Mouse (Mus musculus) limb, embryonic 15.5 days (tissue): ENCODE measurements around the gene Smu1. TPM values are rescaled to one million over a fixed set of nuclear protein-coding genes. Genes with fewer than 3 reads are reported as not detected.

Source experiments
- ATAC-seq: fragments of 200-750 bp; cut with Nextera tagmentation; 2 replicates; pipeline ENCODE4 v1.8.0; 2017; ENCODE audit warnings: low read depth, moderate TSS enrichment; ENCODE audit not compliant: insufficient number of reproducible peaks, low FRiP score, low TSS enrichment
- H3K27ac ChIP-seq: fragments of 300-500 bp; sonication (generic); 2 replicates; pipeline ENCODE4 v1.5.1; 2015; ENCODE audit warnings: moderate library complexity, mild to moderate bottlenecking, inconsistent platforms
- H3K27me3 ChIP-seq: fragments of 300-500 bp; sonication (generic); 2 replicates; pipeline ENCODE4 v1.6.1; 2015; ENCODE audit warnings: inconsistent platforms
- H3K36me3 ChIP-seq: fragments of 300-500 bp; sonication (generic); 2 replicates; pipeline ENCODE4 v1.6.1; 2015; ENCODE audit warnings: inconsistent platforms
- H3K4me1 ChIP-seq: fragments of 300-500 bp; sonication (generic); 2 replicates; pipeline ENCODE4 v1.6.1; 2015; ENCODE audit warnings: inconsistent platforms
- H3K4me2 ChIP-seq: fragments of 300-500 bp; sonication (generic); 2 replicates; pipeline ENCODE4 v1.6.1; 2015; ENCODE audit warnings: mild to moderate bottlenecking, inconsistent platforms
- H3K4me3 ChIP-seq: fragments of 300-500 bp; sonication (generic); 2 replicates; pipeline ENCODE4 v1.5.1; 2015; ENCODE audit warnings: mild to moderate bottlenecking, inconsistent platforms
- H3K9ac ChIP-seq: fragments of 300-500 bp; sonication (generic); 2 replicates; pipeline ENCODE4 v1.6.1; 2015; ENCODE audit warnings: inconsistent platforms
- H3K9me3 ChIP-seq: fragments of 300-500 bp; sonication (generic); 2 replicates; pipeline ENCODE4 v1.6.1; 2016; ENCODE audit warnings: inconsistent platforms
- WGBS: fragments of 180-500 bp; shearing (Covaris S2); methylation state at CpG from one replicate; pipeline ENCODE4 v1.1.7; 2015; 5-methylcytosine and 5-hydroxymethylcytosine counted together
- polyA plus RNA-seq: library from polyadenylated mRNA; unstranded; fragments of >200 nt; fragmentation: Nextera tagmentation; extraction: Ambion mirVana; gene quantifications from 2 replicates; pipeline ENCODE4 v1.2.1, GENCODE M21; 2015

Gene Smu1
- polyA plus RNA-seq, 1 experiment from 2014 or later, result 134 TPM

DNA sequence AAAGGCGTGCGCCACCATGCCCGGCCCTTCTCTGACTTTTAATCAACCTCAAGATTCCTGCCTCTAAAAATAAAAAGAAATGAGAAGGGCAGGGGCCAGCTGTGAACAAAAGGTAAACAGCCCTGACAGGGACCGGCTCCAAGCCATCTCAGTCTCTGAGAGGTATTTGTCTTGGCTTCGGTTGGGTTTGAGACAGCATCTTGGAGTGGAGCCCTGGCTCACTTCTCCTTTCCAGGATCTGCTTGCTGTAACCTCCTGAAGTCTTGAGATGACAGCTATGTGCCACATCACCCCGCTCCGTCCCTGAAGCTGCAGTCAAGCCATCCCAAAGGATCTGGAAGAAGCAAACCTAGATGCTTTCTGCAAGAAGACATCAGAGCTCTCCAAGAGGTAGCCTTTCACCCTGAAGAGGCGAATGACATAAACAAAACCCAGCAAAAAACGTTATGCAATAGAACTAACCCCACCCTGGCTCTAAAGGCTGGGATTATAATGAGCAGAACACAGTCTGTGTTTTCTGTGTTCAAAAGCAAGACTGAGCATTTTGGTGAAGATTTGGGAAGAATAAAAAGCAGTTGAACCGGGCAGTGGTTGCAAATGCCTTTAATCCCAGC lies 26.9 kb upstream of the Smu1 start:
- H3K4me1 ChIP-seq, result peaks cover 5% of the 10 kb centered on the region; the same call in 1 of the 2 replicates
- no peak overlapping the region for H3K9ac ChIP-seq
- ATAC-seq, result no peak
- no peak overlapping the region for H3K27ac ChIP-seq
- H3K9me3 ChIP-seq, result no peaks in the 10 kb centered on the region
- H3K27me3 ChIP-seq, result no peaks in the 10 kb centered on the region
- H3K4me3 ChIP-seq, result no peak overlapping the region
- no peaks in the 10 kb centered on the region for H3K36me3 ChIP-seq
- no peak overlapping the region for H3K4me2 ChIP-seq
- 72% methylated on average over 10 of the region's 10 CpGs for WGBS

DNA sequence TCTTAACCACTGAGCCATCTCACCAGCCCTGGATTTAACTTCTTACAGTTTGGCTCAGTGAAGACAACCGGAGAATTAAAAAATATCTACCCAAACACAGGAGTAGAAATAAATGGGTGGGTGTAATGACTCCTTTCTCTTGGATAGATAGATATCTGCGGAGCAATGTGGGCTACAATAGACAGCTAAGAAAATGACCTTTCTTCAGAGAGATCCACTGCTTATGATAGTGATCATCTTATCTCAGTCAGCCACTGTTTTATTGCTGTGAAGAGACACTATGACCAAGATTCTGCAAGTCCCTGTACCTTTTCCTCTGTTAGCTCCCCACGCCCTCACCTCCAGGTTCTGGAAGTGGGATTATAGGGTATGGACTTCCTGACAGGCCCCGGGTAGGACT lies 25.3 kb upstream of the Smu1 start:
- Histone ChIP-seq H3K27me3 (no peaks in the 10 kb centered on the region), H3K4me1 (peaks cover 5% of the 10 kb centered on the region; the same call in 1 of the 2 replicates), H3K4me3 (no peak overlapping the region), H3K27ac (no peak overlapping the region), H3K36me3 (no peaks in the 10 kb centered on the region), H3K9ac (no peak overlapping the region), H3K9me3 (no peaks in the 10 kb centered on the region), H3K4me2 (no peak overlapping the region)
- WGBS, result 94% methylated on average over 4 of the region's 4 CpGs
- no peak for ATAC-seq

DNA sequence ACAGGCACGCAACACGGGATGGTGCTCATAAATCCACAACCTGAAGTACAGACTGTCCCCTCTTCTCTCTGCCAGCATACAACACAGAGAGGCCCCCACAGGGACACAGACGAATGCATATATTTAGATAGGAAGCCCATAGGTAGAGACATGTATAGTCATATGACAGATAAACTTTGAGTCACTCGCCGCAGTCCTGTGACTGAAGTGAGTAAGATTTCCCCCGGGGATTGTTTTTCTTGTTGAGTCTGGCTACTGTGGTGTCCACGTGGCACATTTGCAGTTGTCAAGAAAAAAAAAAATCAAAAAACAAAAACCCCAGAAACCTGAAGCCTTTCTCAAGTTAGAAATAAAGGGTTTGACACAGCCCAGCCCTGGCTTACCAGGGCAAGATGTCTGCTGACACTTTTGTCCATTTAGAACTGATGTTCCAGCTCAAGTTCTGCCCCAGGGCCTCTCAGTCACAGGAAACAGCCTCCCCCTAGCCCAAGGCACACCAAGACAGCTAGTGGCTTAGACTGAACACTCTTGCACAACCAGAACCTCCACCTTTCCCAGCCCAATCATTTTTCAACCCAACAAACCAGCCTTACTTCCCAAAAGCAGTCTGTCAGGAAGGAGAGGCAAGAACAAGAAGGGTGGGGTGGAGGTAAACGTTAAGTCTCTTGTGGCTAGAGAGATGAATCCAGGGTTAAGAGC lies 24.2 kb upstream of the Smu1 start:
- Histone ChIP-seq H3K4me1 (peaks cover 5% of the 10 kb centered on the region; the same call in 1 of the 2 replicates), H3K9ac (no peak overlapping the region), H3K27me3 (no peaks in the 10 kb centered on the region), H3K27ac (peak overlapping the region; percentile 44; the same call in 1 of the 2 replicates), H3K9me3 (no peaks in the 10 kb centered on the region), H3K4me3 (no peak overlapping the region), H3K4me2 (0 out of 2 replicates have a peak overlapping the region, but pooled peaks have one; percentile 3), H3K36me3 (no peaks in the 10 kb centered on the region)
- WGBS, result 34% methylated on average over 8 of the region's 8 CpGs
- ATAC-seq, result no peak

DNA sequence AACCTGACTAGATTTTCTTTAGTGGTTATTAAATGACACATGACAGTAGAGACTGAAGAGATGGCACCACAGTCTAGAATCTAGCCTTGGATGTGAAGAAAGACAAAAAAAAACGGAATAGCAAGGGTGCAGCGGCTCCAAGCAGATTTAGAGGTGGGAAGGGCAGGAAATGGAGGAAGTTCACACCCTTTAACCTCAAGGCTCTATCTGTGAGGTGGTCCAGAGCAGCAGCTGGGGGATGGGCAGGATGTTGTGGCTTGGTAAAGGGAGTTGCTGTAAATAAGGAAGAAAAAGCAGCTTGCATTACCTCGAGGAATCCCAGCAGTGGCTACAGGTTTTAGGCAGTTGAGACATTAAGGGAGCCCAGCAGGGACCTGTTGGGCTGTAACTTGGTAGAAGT lies 23.4 kb upstream of the Smu1 start:
- Histone ChIP-seq H3K9me3 (no peaks in the 10 kb centered on the region), H3K27me3 (no peaks in the 10 kb centered on the region), H3K4me3 (no peak overlapping the region), H3K4me1 (peaks cover 7% of the 10 kb centered on the region; the same call in 1 of the 2 replicates), H3K36me3 (no peaks in the 10 kb centered on the region), H3K9ac (no peak overlapping the region), H3K27ac (no peak overlapping the region), H3K4me2 (0 out of 2 replicates have a peak overlapping the region, but pooled peaks have one; percentile 3)
- ATAC-seq, result no peak
- WGBS, result 11% methylated on average over 3 of the region's 3 CpGs

DNA sequence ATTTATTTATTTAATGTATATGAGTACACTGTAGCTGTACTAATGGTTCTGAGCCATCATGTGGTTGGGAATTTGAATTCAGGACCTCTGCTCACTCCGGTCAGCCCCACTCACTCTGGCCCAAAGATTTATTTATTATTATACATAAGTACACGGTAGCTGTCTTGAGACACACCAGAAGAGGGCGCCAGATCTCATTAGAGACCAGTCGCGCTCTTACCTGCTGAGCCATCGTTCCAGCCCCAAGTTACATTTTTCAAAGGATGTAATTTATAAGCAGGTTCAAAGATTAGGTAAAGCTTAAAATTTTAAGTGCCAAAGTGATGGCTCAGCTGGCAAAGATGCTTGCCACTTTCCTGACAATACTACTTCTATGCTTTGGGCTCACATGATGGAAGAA lies 20.9 kb upstream of the Smu1 start:
- Histone ChIP-seq H3K36me3 (no peaks in the 10 kb centered on the region), H3K27me3 (no peaks in the 10 kb centered on the region), H3K27ac (no peak overlapping the region), H3K4me3 (no peak overlapping the region), H3K4me1 (peaks cover 23% of the 10 kb centered on the region), H3K4me2 (no peak overlapping the region), H3K9ac (no peak overlapping the region), H3K9me3 (no peaks in the 10 kb centered on the region)
- 84% methylated on average over 6 of the region's 6 CpGs for WGBS
- ATAC-seq, result no peak

DNA sequence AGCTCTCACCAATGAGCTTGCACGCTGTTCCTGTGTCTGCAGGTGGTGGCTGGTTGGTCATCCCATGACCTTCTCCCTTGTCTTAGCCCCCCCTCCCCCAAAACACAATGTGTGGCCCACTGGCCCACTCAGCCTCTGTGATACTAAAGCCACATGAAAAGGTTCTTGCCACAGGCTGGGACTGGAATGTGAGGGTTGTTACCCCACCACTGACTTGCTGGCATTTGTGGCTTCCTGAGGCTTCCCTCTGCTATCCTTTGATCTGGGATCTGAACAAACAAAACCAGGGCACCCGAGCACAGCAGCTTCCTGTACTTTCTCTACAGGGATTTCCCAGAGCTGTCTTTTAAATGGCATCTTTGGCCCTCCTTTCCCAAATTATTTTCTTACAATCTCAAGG lies 19.4 kb upstream of the Smu1 start:
- 31% methylated on average over 2 of the region's 2 CpGs for WGBS
- no peaks in the 10 kb centered on the region for H3K36me3 ChIP-seq
- no peak overlapping the region for H3K4me3 ChIP-seq
- H3K27ac ChIP-seq, result no peak overlapping the region
- H3K27me3 ChIP-seq, result no peaks in the 10 kb centered on the region
- H3K9me3 ChIP-seq, result no peaks in the 10 kb centered on the region
- no peak for ATAC-seq
- no peak overlapping the region for H3K9ac ChIP-seq
- no peak overlapping the region for H3K4me2 ChIP-seq
- H3K4me1 ChIP-seq, result peaks cover 28% of the 10 kb centered on the region

DNA sequence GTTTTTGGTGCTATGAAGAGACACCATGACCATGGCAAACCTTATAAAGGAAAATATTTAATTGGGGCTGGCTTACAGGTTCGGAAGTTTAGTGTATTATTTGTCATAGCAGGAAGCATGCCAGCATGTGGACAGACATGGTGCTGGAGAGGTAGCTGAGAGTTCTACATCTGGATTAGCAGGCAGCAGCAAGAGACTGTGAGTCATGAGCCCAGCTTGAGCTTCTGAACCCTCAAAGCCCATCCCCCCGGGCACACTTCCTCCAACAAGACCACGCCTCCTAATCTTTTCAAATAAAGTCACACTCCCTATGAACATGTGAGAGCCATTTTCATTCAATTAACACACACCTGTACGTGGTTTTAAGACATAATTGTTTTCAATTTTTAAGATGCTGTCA lies 18.7 kb upstream of the Smu1 start:
- 49% methylated on average over 4 of the region's 4 CpGs for WGBS
- H3K27me3 ChIP-seq, result no peaks in the 10 kb centered on the region

DNA sequence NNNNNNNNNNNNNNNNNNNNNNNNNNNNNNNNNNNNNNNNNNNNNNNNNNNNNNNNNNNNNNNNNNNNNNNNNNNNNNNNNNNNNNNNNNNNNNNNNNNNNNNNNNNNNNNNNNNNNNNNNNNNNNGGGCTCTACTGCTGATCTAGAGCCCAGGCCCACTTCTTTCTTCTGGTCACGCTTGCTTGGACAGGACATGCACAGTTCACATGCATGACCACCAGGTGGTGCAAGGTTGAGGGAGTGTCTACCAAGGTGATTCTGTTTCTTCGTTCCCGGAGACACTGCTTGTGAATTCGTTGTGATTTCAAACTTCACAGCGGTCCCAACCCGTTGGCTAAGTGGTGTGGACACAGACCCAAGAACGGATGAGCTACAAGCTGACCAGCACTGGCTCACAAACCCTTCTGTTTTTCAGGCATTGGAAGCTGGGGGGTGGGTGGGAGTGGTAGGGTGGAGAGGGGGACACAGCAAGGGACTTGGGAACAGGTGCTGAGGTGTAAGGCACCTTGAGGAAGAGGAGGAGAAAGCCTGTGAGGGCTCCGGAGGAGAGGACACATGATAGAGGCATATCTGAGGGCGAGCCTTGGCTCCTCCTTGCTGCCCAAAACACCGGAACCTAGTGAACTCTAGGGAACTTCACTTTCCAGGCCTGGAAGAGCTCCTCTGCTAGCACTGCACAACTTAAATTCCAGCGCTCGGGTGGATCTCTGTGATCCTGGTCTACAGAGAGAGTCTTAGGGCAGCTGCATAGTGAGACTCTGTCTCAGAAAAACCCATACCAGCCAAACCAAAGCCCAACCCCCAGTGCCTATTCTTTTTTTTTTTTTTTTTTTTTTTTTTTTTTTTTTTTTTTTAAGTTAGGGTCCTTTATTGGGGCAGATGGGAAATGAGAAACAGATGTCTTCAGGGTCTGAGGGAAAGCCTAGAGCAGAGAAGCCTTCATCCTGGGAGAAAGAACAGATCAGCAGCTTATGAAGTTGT lies 16.8 kb upstream of the Smu1 start:
- no peaks in the 10 kb centered on the region for H3K36me3 ChIP-seq
- 10% methylated on average over 12 of the region's 12 CpGs for WGBS
- H3K27me3 ChIP-seq, result no peaks in the 10 kb centered on the region
- peak overlapping the region; percentile 47 for H3K4me2 ChIP-seq
- peaks cover 23% of the 10 kb centered on the region for H3K4me1 ChIP-seq
- H3K4me3 ChIP-seq, result peak overlapping the region; percentile 20; the same call in 1 of the 2 replicates
- H3K27ac ChIP-seq, result peak overlapping the region; percentile 77
- ATAC-seq, result no peak
- no peak overlapping the region for H3K9ac ChIP-seq
- no peaks in the 10 kb centered on the region for H3K9me3 ChIP-seq

More for the DNA sequence above, 18.7 kb upstream of the Smu1 start:
- Histone ChIP-seq H3K27ac (no peak overlapping the region), H3K4me1 (peaks cover 28% of the 10 kb centered on the region), H3K4me3 (no peak overlapping the region), H3K9me3 (no peaks in the 10 kb centered on the region), H3K4me2 (no peak overlapping the region), H3K9ac (no peak overlapping the region), H3K36me3 (no peaks in the 10 kb centered on the region)
- ATAC-seq, result no peak

DNA sequence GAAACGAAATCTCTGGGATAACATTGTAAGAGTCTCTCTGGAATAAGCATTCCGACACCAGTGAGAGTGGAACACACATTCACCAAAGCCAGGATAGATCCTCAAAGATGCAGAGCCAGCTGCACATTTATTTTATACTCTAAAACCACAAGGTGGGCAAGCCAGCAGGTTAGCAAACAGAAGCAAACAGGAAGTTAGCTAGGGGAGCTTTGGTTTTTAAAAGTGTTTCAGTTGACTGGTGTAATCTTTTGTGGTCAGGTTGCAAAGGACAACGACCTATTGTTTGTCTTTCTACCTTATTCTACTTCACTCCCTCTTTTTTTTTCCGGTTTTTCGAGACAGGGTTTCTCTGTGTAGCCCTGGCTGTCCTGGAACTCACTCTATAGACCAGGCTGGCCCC lies 2.2 kb upstream of the Smu1 start:
- H3K4me3 ChIP-seq, result no peak overlapping the region
- no peaks in the 10 kb centered on the region for H3K4me1 ChIP-seq
- H3K27ac ChIP-seq, result no peak overlapping the region
- H3K27me3 ChIP-seq, result no peaks in the 10 kb centered on the region; the same call in 1 of the 2 replicates
- ATAC-seq, result no peak
- H3K36me3 ChIP-seq, result peaks cover 8% of the 10 kb centered on the region; the same call in 1 of the 2 replicates
- 56% methylated on average over 5 of the region's 5 CpGs for whole genome bisulfite sequencing
- no peak overlapping the region for H3K9ac ChIP-seq
- no peaks in the 10 kb centered on the region for H3K9me3 ChIP-seq
- H3K4me2 ChIP-seq, result no peak overlapping the region

DNA sequence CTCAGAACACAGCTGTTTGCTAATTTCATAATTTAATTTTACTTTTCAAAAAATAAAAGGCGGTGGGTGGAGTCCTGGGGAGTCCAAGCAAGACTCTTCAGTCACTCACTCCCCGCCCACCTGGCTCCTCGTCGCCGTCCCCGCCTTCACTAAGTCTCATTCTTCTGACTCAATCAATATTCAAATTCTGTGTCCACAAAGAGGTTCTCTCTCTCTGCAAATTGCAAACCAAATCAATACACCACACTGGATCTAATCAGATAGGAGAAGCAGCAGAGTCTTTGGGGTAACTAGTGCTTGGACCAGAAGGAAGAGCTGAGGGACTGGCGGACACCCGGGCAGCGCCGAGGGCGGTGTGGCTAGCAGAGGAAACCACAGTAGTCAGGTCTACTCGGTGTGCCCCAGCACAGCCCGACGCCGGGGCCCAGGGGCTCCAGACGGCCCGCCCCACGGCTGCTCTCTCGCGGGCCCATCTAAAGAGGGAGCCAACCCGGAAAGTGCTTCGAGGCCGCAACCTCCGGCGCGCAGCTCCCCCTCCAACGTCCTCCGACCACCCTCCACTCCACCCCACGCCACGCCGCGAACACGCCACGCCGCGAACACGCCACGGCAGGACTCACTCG lies 455 bp downstream of the Smu1 start:
- Histone ChIP-seq H3K9me3 (no peaks in the 10 kb centered on the region), H3K27me3 (no peaks in the 10 kb centered on the region), H3K4me3 (peak overlapping the region; percentile 96), H3K9ac (peak overlapping the region; percentile 87), H3K36me3 (peaks cover 33% of the 10 kb centered on the region), H3K4me2 (peak overlapping the region; percentile 67), H3K4me1 (no peaks in the 10 kb centered on the region), H3K27ac (peak overlapping the region; percentile 79)
- peak; percentile 76 for ATAC-seq
- WGBS, result under 1% methylated on average over 38 of the region's 39 CpGs

DNA sequence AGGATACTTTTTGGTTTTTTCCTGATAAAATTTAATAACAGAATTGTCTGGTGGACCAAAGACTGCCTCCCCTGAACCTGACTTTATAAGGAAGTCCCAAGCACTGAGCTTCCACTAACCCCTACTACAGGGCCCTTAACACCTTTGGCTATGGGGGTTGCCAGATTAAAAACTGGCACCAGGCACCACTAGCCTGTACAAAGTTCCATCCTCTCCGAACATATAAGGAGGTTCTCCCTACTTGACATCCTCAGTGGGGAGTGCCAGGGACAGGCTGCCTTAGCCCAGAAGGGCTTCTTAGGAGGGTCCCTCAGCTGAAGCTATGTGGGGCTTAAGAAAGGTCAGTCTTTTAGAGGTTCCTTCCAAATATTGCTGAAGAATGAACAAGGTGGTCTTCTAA lies 22.4 kb downstream of the Smu1 start:
- ATAC-seq, result no peak
- no peak overlapping the region for H3K27ac ChIP-seq
- no peak overlapping the region for H3K4me3 ChIP-seq
- no peaks in the 10 kb centered on the region for H3K4me1 ChIP-seq
- no peaks in the 10 kb centered on the region for H3K9me3 ChIP-seq
- no peak overlapping the region for H3K9ac ChIP-seq
- no peak overlapping the region for H3K4me2 ChIP-seq
- no peaks in the 10 kb centered on the region for H3K27me3 ChIP-seq
- WGBS, result 68% methylated on average over 1 of the region's 1 CpGs
- peaks cover 85% of the 10 kb centered on the region for H3K36me3 ChIP-seq
